Mouse (Mus musculus) embryonic fibroblast, embryonic 13.5 days (primary cell): Measurements from ENCODE around the gene Nfkb1. TPM values are rescaled to one million over a fixed set of nuclear protein-coding genes. Genes with fewer than 3 reads are reported as not detected.

ENCODE experiments used
- H3K27ac ChIP-seq: 2 replicates; pipeline ENCODE4 v1.5.1; 2012; ENCODE audit warnings: low read length, control low read depth, inconsistent platforms; ENCODE audit not compliant: insufficient read depth
- H3K4me1 ChIP-seq: 2 replicates; pipeline ENCODE4 v1.6.1; 2011; ENCODE audit warnings: low read length; ENCODE audit not compliant: control insufficient read depth, insufficient read depth
- H3K4me3 ChIP-seq: 2 replicates; pipeline ENCODE4 v1.5.1; 2011; ENCODE audit warnings: mild to moderate bottlenecking, control low read depth, low read length; ENCODE audit not compliant: insufficient read depth
- CTCF ChIP-seq: IDR thresholded peaks from 2 replicates; pipeline ENCODE4 v1.5.1; 2011; ENCODE audit warnings: mild to moderate bottlenecking, control low read depth, low read length, moderate library complexity, borderline replicate concordance; ENCODE audit not compliant: insufficient read depth
- POLR2A ChIP-seq: IDR thresholded peaks from 2 replicates; pipeline ENCODE4 v1.6.1; 2011; ENCODE audit warnings: low read depth, mild to moderate bottlenecking, control low read depth, low read length, moderate library complexity
- polyA plus RNA-seq: library from polyadenylated mRNA; stranded (reverse); fragments of >200 nt; gene quantifications from 2 replicates; pipeline ENCODE4 v1.2.4, GENCODE M21; 2011; ENCODE audit warnings: low read depth; ENCODE audit not compliant: missing spikeins, insufficient read length

Gene Nfkb1
- polyA plus RNA-seq, 1 experiment: 54.8 TPM

GRCm38 (mm10) chr3:135635646-135636434 lies 55.5 kb downstream of the Nfkb1 start:
- Histone ChIP-seq H3K27ac (no peak overlapping the region), H3K4me1 (no peaks in the 10 kb centered on the region), H3K4me3 (no peak overlapping the region)
- no peak for TF ChIP-seq POLR2A
- no peak for TF ChIP-seq CTCF

DNA sequence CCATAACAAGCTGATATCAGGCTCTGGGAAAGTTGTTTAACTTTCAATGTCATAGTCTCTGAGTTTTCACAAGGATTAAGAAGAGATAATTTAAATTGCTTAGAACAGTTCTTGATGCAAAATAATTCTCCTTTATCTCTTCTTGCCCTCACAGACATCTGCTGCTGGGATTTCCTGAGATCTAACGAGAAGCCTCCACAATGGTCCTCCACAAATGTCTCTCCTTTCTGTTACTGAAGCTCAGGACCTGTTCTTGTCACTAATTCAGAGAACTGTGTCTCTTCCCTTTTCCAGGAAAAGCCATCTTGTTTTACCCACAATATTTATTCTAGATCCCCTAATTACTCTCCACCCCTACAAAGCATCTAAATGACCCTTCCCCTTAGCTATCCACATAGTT lies 56.3 kb downstream of the Nfkb1 start:
- Histone ChIP-seq H3K4me1 (no peaks in the 10 kb centered on the region), H3K4me3 (no peak overlapping the region), H3K27ac (no peak overlapping the region)
- no peak for TF ChIP-seq CTCF

DNA sequence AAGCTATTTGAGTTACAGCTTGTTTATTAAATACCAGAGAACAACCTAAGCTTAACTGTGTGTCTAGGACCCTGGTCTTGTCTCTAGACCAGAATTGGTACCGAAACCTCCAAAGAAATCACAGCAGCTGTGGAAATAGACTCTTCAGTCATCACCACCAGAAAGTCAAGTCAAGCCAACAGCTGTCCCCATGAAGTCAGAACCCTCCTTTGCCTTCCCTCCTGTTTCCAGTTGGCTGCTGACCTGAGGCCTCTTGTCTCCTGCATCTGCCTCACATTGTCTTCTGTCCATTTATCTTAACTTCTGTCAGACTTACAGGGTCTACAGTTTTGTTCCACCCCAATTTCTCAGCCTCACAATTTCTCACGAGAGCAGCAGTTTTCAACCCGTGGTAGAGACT lies 57.1 kb downstream of the Nfkb1 start:
- Histone ChIP-seq H3K4me1 (0 out of 2 replicates have a peak, but pooled peaks cover 2% of the 10 kb centered on the region), H3K27ac (no peak overlapping the region), H3K4me3 (no peak overlapping the region)
- TF ChIP-seq POLR2A: no peak
- TF ChIP-seq CTCF: no peak

GRCm38 (mm10) chr3:135631856-135632255 lies 59.5 kb downstream of the Nfkb1 start:
- TF ChIP-seq POLR2A: no peak
- no peak for TF ChIP-seq CTCF
- H3K4me1 ChIP-seq: peaks cover 6% of the 10 kb centered on the region; the same call in 1 of the 2 replicates
- no peak overlapping the region for H3K27ac ChIP-seq
- no peak overlapping the region for H3K4me3 ChIP-seq

GRCm38 (mm10) chr3:135631096-135631457 lies 60.3 kb downstream of the Nfkb1 start:
- Histone ChIP-seq H3K4me3 (no peak overlapping the region), H3K4me1 (peaks cover 6% of the 10 kb centered on the region; the same call in 1 of the 2 replicates), H3K27ac (no peak overlapping the region)
- TF ChIP-seq CTCF: no peak

- Histone ChIP-seq H3K4me1 (peaks cover 6% of the 10 kb centered on the region; the same call in 1 of the 2 replicates), H3K4me3 (no peak overlapping the region), H3K27ac (no peak overlapping the region)
- no peak for TF ChIP-seq POLR2A
- no peak for TF ChIP-seq CTCF
Observed at GRCm38 (mm10) chr3:135630430-135631095, 60.8 kb downstream of the Nfkb1 start.

DNA sequence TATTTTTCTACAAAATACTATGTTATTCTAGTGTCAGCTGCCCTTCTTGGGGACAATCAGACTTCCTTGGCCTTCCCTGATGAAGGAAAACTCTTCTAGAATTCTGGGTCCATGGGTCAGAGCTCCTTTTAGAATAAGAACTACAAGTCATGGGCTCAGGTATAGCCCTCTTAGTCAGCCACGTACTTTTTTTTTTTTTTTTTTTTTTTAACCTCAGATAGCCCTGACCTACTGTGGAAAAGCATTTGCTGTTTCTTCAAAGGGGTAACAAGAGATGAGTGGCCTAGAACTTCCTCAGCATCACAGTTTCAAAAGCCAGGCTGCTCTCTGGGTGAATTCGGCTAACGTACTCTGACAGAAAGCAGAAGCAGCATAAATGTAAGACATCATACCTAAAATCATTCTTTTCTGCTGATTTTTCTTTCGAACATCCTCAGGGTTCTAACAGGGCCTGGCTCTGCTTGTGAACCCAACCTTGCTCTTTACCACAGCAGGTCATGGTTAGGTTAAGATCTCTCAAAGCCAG lies 61.5 kb downstream of the Nfkb1 start:
- TF ChIP-seq CTCF (no peak), POLR2A (no peak)
- Histone ChIP-seq H3K27ac (no peak overlapping the region), H3K4me3 (no peak overlapping the region), H3K4me1 (peaks cover 6% of the 10 kb centered on the region; the same call in 1 of the 2 replicates)

DNA sequence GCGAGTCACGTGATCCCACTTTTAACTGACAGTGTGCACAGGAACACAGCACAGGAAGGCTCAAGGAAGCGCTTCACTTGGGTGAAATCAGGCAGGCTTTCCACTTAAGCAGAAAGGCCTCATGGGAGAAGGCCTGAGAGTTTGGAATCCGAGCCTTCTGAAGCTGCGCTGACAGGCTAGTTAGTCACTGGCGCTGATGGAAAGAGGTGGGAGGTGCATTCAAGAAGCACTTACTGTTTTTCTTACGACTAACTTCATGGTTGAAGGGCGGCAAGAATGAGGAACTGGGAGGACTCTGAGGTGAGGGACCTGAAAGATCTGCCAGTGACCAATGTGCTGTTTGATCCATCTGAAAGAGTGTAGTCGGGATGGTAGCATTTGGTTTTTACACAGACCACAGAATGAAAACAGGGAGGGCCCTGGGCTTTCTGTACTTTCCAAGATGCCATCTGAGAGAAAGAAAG lies 62.6 kb downstream of the Nfkb1 start:
- Histone ChIP-seq H3K4me3 (no peak overlapping the region), H3K27ac (peak overlapping the region; percentile 66), H3K4me1 (peaks cover 6% of the 10 kb centered on the region; the same call in 1 of the 2 replicates)
- no peak for TF ChIP-seq CTCF
- TF ChIP-seq POLR2A: no peak

GRCm38 (mm10) chr3:135628000-135628705 lies 63.2 kb downstream of the Nfkb1 start:
- H3K4me3 ChIP-seq: no peak overlapping the region
- no peak for TF ChIP-seq CTCF
- no peak for TF ChIP-seq POLR2A
- H3K27ac ChIP-seq: peak overlapping the region; percentile 66
- peaks cover 6% of the 10 kb centered on the region; the same call in 1 of the 2 replicates for H3K4me1 ChIP-seq
